Mouse (Mus musculus) Patski (cell line): ENCODE data around the gene Zic1. TPM values are rescaled to one million over a fixed set of nuclear protein-coding genes. Genes with fewer than 3 reads are reported as not detected.
A peak's percentile ranks its signal among the peaks of the same experiment; 100 is the strongest.

Experiments used
- ATAC-seq: fragments of 100-300 bp; one replicate; pipeline ENCODE4 v1.8.0; 2021
- CTCF ChIA-PET: fragments of 350-600 bp; sonication (Branson Sonifier 250); formaldehyde crosslinking; loops from one replicate; lab custom pipeline; 2022; ENCODE audit warnings: inconsistent platforms; lab: Charles Lee
- POLR2A ChIA-PET: fragments of 350-600 bp; sonication (Branson Sonifier 250); formaldehyde crosslinking; loops from one replicate; lab custom pipeline; 2022; ENCODE audit warnings: antibody characterized with exemption, inconsistent platforms; lab: Charles Lee
- DNase-seq: peaks from one replicate; pipeline ENCODE4 v3.0.0-alpha.2; 2011; ENCODE audit warnings: low read depth, low spot score
- H3K27me3 ChIP-seq: fragments of 371-371 bp; one replicate; pipeline ENCODE4 v1.5.1; 2021
- CTCF ChIP-seq: fragments of 100-300 bp; IDR thresholded peaks from one replicate; pipeline ENCODE4 v1.5.1; 2021
- in situ Hi-C: fragments of 300-500 bp; cut with MboI; formaldehyde crosslinking; loops from 3 replicates; pipeline ENCODE4 v1.11.1; 2018; ENCODE audit warnings: low pct_unique_long_range_greater_than_20kb, mixed read lengths
- polyA plus RNA-seq: library from polyadenylated mRNA; unstranded; gene quantifications from one replicate; pipeline ENCODE4 v1.2.3, GENCODE M21; 2021

The Zic1 gene
- polyA plus RNA-seq, 1 experiment from 2014 or later, result not detected

DNA sequence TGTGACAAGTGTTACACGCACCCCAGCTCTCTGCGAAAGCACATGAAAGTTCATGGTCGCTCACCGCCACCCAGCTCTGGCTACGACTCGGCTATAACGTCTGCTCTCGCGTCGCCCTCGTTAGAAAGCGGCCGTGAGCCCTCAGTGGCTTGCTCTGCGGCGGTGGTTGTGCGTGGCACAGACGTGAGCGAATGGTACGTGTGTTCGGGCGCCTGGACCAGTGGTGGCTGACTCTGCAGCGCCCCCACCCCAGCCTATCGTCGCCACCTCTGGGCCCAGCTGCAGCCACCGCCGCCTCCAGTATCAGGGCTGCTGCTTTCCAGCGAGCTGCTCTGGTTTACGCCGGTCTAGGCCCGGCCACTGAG, 18.5 kb upstream of the Zic1 start:
- peaks cover 71% of the 10 kb centered on the region for H3K27me3 ChIP-seq
- ATAC-seq (no peak), DNase-seq (no peak)
- POLR2A ChIA-PET, result no interaction called here
- in situ Hi-C loops, result no loop called here
- CTCF ChIA-PET, result no interaction called here
- no peak for TF ChIP-seq CTCF

- no peak for TF ChIP-seq CTCF
- DNase-seq (no peak), ATAC-seq (no peak)
- ChIA-PET POLR2A (no interaction called here), CTCF (no interaction called here)
- peaks cover 71% of the 10 kb centered on the region for H3K27me3 ChIP-seq
- in situ Hi-C loops, result no loop called here
These were observed 18.0 kb upstream of the Zic1 start for GRCm38 (mm10) chr9:91383441-91384135.

GRCm38 (mm10) chr9:91382471-91383255, 17.1 kb upstream of the Zic1 start:
- no peak for TF ChIP-seq CTCF
- H3K27me3 ChIP-seq, result peaks cover 70% of the 10 kb centered on the region
- in situ Hi-C loops, result no loop called here
- DNase-seq (no peak), ATAC-seq (no peak)
- POLR2A ChIA-PET, result no interaction called here
- CTCF ChIA-PET, result no interaction called here

DNA sequence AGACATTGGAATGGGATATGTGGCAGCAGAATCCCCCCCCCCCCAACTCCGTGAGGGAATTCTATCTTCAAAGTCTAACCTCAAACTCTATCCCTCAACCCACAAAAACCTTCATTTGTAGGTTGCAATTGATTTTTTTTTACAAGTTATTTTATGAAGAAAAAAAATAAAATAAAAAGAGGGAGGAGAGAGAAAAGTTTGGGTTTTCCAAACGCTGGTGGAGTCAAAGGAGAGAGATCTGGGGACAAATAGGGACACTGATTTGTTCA, 16.4 kb upstream of the Zic1 start:
- ChIA-PET POLR2A (no interaction called here), CTCF (no interaction called here)
- in situ Hi-C loops, result no loop called here
- TF ChIP-seq CTCF, result no peak
- ATAC-seq (no peak), DNase-seq (no peak)
- peaks cover 69% of the 10 kb centered on the region for H3K27me3 ChIP-seq

DNA sequence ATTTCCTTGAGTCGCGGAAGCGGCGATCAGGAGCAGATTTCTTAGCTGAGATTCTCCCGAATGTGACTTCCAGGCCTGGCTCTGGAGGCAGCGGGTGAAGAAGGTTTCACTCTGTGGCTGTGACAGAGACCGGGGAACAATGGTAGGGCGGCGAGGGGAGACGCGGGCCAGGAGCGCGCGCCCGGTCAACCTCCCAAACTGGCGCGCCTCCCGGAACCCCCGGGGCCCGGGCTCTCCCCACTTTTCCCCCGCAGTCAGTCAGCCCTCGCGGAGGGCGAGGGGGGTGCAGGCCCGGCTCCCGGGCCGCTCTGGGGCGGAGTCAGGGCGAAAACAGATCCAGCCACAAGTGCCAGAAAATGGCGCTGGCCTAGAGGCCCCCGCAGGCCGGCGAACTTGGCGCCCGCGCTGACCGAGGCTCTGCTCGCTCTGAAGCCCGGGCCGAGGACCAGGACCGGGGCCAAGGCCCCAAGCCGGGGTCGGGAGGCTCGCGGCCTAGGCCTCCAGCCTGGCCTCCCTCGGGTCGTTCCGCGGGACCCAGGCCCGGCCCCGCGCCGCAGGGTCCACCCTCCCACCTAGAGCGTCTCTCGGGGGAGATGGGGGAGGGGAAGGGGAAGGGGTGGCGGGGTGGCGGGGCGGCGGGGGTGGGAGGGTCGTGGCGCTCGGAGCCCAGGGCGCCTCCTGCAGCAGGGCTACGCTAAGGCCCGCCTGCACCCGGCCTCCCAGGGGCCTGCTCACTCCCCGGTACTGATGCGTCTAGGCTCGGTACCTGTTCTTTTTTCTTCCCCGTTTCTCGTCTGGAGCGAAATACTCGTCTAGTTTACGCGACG, 15.9 kb upstream of the Zic1 start:
- POLR2A ChIA-PET, result no interaction called here
- peak; percentile 13 for ATAC-seq
- CTCF ChIA-PET, result no interaction called here
- H3K27me3 ChIP-seq, result peaks cover 69% of the 10 kb centered on the region
- in situ Hi-C loops, result no loop called here
- no peak for DNase-seq
- TF ChIP-seq CTCF, result no peak

- CTCF ChIA-PET, result no interaction called here
- TF ChIP-seq CTCF, result no peak
- peaks cover 71% of the 10 kb centered on the region for H3K27me3 ChIP-seq
- in situ Hi-C loops, result no loop called here
- DNase-seq (no peak), ATAC-seq (no peak)
- POLR2A ChIA-PET, result no interaction called here
These were observed 14.9 kb upstream of the Zic1 start for GRCm38 (mm10) chr9:91380458-91380914.

GRCm38 (mm10) chr9:91379781-91380457, 14.3 kb upstream of the Zic1 start:
- peaks cover 71% of the 10 kb centered on the region for H3K27me3 ChIP-seq
- CTCF ChIA-PET, result no interaction called here
- in situ Hi-C loops, result no loop called here
- DNase-seq (no peak), ATAC-seq (no peak)
- POLR2A ChIA-PET, result no interaction called here
- no peak for TF ChIP-seq CTCF

DNA sequence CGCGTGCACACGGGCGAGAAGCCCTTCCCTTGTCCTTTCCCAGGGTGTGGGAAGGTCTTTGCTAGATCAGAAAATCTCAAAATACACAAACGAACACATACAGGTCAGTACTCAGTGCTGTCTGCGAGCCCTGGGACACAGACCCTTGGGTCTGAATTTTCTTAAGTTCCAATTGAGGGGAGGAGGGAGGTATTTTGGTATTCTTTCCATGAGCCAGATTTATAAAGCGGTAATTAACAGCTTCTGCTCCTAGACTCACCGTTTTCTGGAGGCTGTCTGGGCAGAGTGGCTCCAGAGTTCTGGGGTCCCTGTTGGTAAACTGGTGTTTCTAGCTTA, 13.7 kb upstream of the Zic1 start:
- CTCF ChIA-PET, result no interaction called here
- H3K27me3 ChIP-seq, result peaks cover 68% of the 10 kb centered on the region
- no peak for ATAC-seq

DNA sequence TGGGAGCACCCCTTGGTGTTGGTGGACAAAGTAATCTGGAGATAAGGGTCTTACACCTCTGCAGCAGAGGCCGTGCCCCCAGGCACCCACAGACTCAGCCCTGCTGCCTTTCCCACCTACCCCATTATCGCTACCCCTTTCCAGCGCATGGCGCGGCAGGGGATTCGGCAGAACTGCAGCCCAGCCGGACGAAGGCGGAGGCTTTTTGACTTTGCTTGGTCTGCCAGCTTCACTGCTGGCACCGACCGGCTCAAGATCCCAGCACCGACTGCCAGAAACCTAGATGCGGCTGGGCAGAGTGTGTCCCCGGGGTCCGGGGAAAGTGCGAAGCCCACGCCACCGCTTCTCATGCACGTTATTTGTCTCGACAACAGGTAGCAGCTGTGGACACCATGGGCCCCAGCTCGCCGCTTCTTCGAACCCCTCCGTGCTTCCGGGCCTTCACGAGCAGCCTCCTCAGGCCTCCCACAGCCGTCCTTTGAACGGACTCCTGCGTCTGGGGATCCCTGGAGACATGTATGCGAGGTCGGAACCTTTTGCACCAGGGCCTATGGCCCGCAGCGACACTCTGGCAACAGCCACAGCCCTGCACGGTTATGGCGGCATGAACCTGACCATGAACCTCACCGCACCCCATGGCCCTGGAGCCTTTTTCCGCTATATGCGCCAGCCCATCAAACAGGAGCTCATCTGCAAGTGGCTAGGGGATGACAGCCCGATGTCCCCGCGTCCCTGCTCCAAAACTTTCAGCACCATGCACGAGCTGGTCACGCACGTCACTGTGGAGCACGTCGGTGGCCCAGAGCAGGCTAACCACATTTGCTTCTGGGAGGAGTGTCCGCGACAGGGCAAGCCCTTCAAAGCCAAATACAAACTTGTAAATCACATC, 13.0 kb upstream of the Zic1 start:
- H3K27me3 ChIP-seq, result peaks cover 68% of the 10 kb centered on the region
- ATAC-seq (no peak), DNase-seq (no peak)
- no peak for TF ChIP-seq CTCF
- in situ Hi-C loops, result no loop called here
- CTCF ChIA-PET, result no interaction called here
- POLR2A ChIA-PET, result no interaction called here

More for the DNA sequence above, 13.7 kb upstream of the Zic1 start:
- in situ Hi-C loops, result no loop called here
- no peak for DNase-seq
- TF ChIP-seq CTCF, result no peak
- POLR2A ChIA-PET, result no interaction called here

DNA sequence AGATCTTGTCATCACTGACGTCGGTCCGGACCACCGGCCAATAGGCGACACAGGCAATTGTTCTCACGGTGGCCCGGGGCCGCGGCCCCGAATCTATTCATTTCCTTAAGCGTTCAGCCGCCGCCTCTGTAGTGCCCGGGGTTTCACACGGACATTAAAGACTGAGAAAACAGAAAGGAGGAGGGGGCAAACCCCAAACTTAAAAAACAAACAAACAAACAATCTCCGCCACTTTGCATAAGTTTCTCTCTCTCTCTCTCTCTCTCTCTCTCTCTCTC, 12.2 kb upstream of the Zic1 start:
- no peak for TF ChIP-seq CTCF
- peaks cover 68% of the 10 kb centered on the region for H3K27me3 ChIP-seq
- in situ Hi-C loops, result no loop called here
- DNase-seq (no peak), ATAC-seq (no peak)
- POLR2A ChIA-PET, result no interaction called here
- CTCF ChIA-PET, result no interaction called here
